Mouse (Mus musculus): ENCODE results near the gene Tns3. TPM values are rescaled to one million over a fixed set of nuclear protein-coding genes. Genes with fewer than 3 reads are reported as not detected.

The Tns3 gene
- total and polyA plus RNA-seq, 3 experiments = 0.22 TPM; not detected in 2

DNA sequence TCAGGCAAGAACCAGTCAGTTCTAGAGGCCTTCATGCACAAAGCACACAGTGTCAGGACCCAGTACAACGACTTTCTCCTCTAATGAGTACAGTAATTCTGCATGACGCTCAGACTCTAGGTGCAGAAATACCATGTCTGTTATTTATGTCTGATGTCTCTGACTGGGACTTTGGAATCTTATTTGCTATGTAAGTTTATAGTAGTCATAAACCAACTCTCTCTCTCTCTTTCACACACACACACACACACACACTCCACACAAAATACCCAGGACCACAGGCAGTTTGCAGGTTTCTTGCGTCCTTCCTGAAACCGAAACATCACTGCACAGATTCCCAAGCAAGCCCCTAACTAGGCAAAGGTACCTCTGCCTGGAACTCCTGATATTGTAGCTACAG is 203.5 kb downstream of the Tns3 start:
- Histone ChIP-seq H3K27me3 (ENCODE audit: insufficient read depth, low read length) (peaks cover 2% of the 10 kb centered on the region; the same call in 1 of the 2 replicates), H3K36me3 (replicated peaks) (no peaks in the 10 kb centered on the region), H3K9me3 (replicated peaks) (peaks cover 5% of the 10 kb centered on the region), H3K4me3 (ENCODE audit: low read depth, low read length) (no peak overlapping the region), H3K4me1 (ENCODE audit: insufficient read depth, low read depth, low read length) (no peaks in the 10 kb centered on the region)
- DNase-seq (ENCODE audit: low spot score) = no peak
- TF ChIP-seq POLR2AphosphoS5 (IDR thresholded peaks at IDR 0.05; ENCODE audit: insufficient replicate concordance, low read depth, low read length) (no peak), TAL1 (conservative IDR thresholded peaks at IDR 0.05; ENCODE audit: low read depth, low read length) (no peak), GATA1 (IDR thresholded peaks at IDR 0.05; ENCODE audit: borderline replicate concordance, low read length) (no peak), CTCF (IDR thresholded peaks at IDR 0.05; ENCODE audit: low read depth, low read length) (no peak), GATA2 (IDR thresholded peaks at IDR 0.05; ENCODE audit: borderline replicate concordance, low read depth, low read length) (no peak)
- no peak for ATAC-seq (ENCODE audit: extremely low read depth, insufficient number of reproducible peaks, low FRiP score, poor library complexity, severe bottlenecking)

- no peaks in the 10 kb centered on the region for H3K36me3 ChIP-seq (replicated peaks)
- H3K27me3 ChIP-seq (ENCODE audit: insufficient read depth, low read length) = no peaks in the 10 kb centered on the region
- H3K9me3 ChIP-seq (replicated peaks) = no peaks in the 10 kb centered on the region
- no peaks in the 10 kb centered on the region for H3K4me1 ChIP-seq (ENCODE audit: insufficient read depth, low read depth, low read length)
- H3K4me3 ChIP-seq (ENCODE audit: low read depth, low read length) = no peak overlapping the region
- TF ChIP-seq GATA2 (IDR thresholded peaks at IDR 0.05; ENCODE audit: borderline replicate concordance, low read depth, low read length) (no peak), POLR2AphosphoS5 (IDR thresholded peaks at IDR 0.05; ENCODE audit: insufficient replicate concordance, low read depth, low read length) (no peak), CTCF (IDR thresholded peaks at IDR 0.05; ENCODE audit: low read depth, low read length) (no peak), TAL1 (conservative IDR thresholded peaks at IDR 0.05; ENCODE audit: low read depth, low read length) (no peak), GATA1 (IDR thresholded peaks at IDR 0.05; ENCODE audit: borderline replicate concordance, low read length) (no peak)
- no peak for ATAC-seq (ENCODE audit: extremely low read depth, insufficient number of reproducible peaks, low FRiP score, poor library complexity, severe bottlenecking)
- DNase-seq (ENCODE audit: low spot score) = no peak
Measured at GRCm38 (mm10) chr11:8457951-8458350, 206.4 kb downstream of the Tns3 start.

- Histone ChIP-seq H3K4me1 (ENCODE audit: insufficient read depth, low read depth, low read length) (no peaks in the 10 kb centered on the region), H3K9me3 (replicated peaks) (no peaks in the 10 kb centered on the region), H3K36me3 (replicated peaks) (no peaks in the 10 kb centered on the region), H3K4me3 (ENCODE audit: low read depth, low read length) (no peak overlapping the region), H3K27me3 (ENCODE audit: insufficient read depth, low read length) (no peaks in the 10 kb centered on the region)
- ATAC-seq (ENCODE audit: extremely low read depth, insufficient number of reproducible peaks, low FRiP score, poor library complexity, severe bottlenecking) = no peak
- TF ChIP-seq GATA1 (IDR thresholded peaks at IDR 0.05; ENCODE audit: borderline replicate concordance, low read length) = no peak
- no peak for TF ChIP-seq CTCF (IDR thresholded peaks at IDR 0.05; ENCODE audit: low read depth, low read length)
- TF ChIP-seq TAL1 (conservative IDR thresholded peaks at IDR 0.05; ENCODE audit: low read depth, low read length) = no peak
- no peak for TF ChIP-seq POLR2AphosphoS5 (IDR thresholded peaks at IDR 0.05; ENCODE audit: insufficient replicate concordance, low read depth, low read length)
- TF ChIP-seq GATA2 (IDR thresholded peaks at IDR 0.05; ENCODE audit: borderline replicate concordance, low read depth, low read length) = no peak
- DNase-seq (ENCODE audit: low spot score) = no peak
Measured at GRCm38 (mm10) chr11:8456586-8457285, 207.6 kb downstream of the Tns3 start.

DNA sequence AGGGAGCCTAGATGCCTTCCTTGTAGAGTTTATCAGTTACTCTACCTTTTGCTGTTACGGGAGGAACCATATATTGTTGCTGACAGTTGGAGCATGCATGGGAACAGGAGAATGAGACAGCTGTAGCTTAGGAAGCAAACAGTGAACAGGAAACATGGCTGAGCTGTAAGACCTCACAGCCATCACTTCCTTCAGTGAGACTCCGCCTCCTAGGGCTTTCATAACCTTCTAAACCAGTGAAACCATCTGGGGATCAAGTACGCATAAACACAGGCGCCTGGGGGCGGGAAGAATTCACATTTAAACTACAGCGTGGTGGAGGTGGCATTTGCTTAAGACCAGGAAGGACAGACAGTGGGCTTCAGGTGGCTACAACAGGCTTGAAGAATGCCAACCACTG is 208.7 kb downstream of the Tns3 start:
- Histone ChIP-seq H3K36me3 (replicated peaks) (no peaks in the 10 kb centered on the region), H3K27me3 (ENCODE audit: insufficient read depth, low read length) (no peaks in the 10 kb centered on the region), H3K4me3 (ENCODE audit: low read depth, low read length) (no peak overlapping the region), H3K4me1 (ENCODE audit: insufficient read depth, low read depth, low read length) (no peaks in the 10 kb centered on the region), H3K9me3 (replicated peaks) (0 out of 2 replicates have a peak, but pooled peaks cover 5% of the 10 kb centered on the region)
- TF ChIP-seq TAL1 (conservative IDR thresholded peaks at IDR 0.05; ENCODE audit: low read depth, low read length) (no peak), GATA2 (IDR thresholded peaks at IDR 0.05; ENCODE audit: borderline replicate concordance, low read depth, low read length) (no peak)
- DNase-seq (ENCODE audit: low spot score) = no peak
- ATAC-seq (ENCODE audit: extremely low read depth, insufficient number of reproducible peaks, low FRiP score, poor library complexity, severe bottlenecking) = no peak

DNA sequence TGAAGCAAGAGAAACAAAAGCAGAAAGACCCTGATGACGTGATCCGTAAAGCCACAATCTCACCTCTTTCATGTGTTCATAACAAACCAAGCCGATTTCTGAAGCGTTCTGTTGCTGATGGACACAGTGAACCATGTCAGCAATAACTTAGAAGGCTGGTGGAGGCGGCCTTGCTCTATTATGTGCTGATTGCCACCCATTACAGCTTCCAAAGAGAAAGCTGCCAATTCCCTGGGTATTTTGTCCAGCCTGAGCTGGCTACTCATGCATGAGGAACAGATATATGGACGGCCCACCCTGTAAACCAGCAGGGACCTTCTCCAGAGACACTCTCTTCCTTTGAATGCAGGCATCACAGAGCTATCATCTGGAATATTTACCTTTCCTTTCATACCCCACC is 211.1 kb downstream of the Tns3 start:
- Histone ChIP-seq H3K4me3 (ENCODE audit: low read depth, low read length) (no peak overlapping the region), H3K9me3 (replicated peaks) (0 out of 2 replicates have a peak, but pooled peaks cover 9% of the 10 kb centered on the region), H3K4me1 (ENCODE audit: insufficient read depth, low read depth, low read length) (no peaks in the 10 kb centered on the region), H3K36me3 (replicated peaks) (no peaks in the 10 kb centered on the region), H3K27me3 (ENCODE audit: insufficient read depth, low read length) (no peaks in the 10 kb centered on the region)
- no peak for ATAC-seq (ENCODE audit: extremely low read depth, insufficient number of reproducible peaks, low FRiP score, poor library complexity, severe bottlenecking)
- no peak for TF ChIP-seq GATA2 (IDR thresholded peaks at IDR 0.05; ENCODE audit: borderline replicate concordance, low read depth, low read length)
- TF ChIP-seq CTCF (IDR thresholded peaks at IDR 0.05; ENCODE audit: low read depth, low read length) = no peak
- no peak for TF ChIP-seq GATA1 (IDR thresholded peaks at IDR 0.05; ENCODE audit: borderline replicate concordance, low read length)
- no peak for TF ChIP-seq TAL1 (conservative IDR thresholded peaks at IDR 0.05; ENCODE audit: low read depth, low read length)
- DNase-seq (ENCODE audit: low spot score) = no peak

DNA sequence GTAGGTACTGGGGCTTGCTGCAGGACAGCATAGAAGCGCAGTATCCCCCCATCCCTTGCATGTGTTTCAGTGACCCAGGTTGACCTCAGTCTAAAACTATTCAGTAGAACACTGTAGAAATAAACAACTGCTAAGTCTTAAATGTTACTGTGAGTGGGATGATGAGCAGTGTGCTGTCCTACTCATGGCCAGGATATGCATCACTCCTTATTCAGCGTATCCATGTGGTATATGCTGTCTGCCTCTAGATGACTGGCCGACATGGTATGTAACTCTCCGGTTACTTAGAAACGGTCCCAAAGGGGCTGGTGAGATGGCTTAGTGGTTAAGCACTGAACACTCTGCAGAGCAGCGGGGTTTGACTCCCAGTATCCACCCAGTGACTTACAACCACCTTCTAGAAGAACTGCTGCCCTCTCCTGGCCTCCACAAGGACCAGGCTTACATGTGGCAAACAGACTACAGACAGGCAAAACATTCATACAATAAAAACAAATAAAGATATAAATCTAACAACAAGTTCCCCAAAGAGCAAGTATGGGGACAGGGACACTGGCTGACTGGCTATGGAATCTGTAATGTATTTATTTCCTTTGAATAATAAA is 212.6 kb downstream of the Tns3 start:
- H3K9me3 ChIP-seq (replicated peaks) = peaks cover 14% of the 10 kb centered on the region
- no peak overlapping the region for H3K4me3 ChIP-seq (ENCODE audit: low read depth, low read length)
- no peak for TF ChIP-seq POLR2AphosphoS5 (IDR thresholded peaks at IDR 0.05; ENCODE audit: insufficient replicate concordance, low read depth, low read length)
- TF ChIP-seq CTCF (IDR thresholded peaks at IDR 0.05; ENCODE audit: low read depth, low read length) = no peak
- no peak for ATAC-seq (ENCODE audit: extremely low read depth, insufficient number of reproducible peaks, low FRiP score, poor library complexity, severe bottlenecking)
- no peaks in the 10 kb centered on the region for H3K27me3 ChIP-seq (ENCODE audit: insufficient read depth, low read length)
- DNase-seq (ENCODE audit: low spot score) = no peak
- no peaks in the 10 kb centered on the region for H3K4me1 ChIP-seq (ENCODE audit: insufficient read depth, low read depth, low read length)
- no peaks in the 10 kb centered on the region for H3K36me3 ChIP-seq (replicated peaks)

Measured in G1E (cell line).